In the genomic region with DNA sequence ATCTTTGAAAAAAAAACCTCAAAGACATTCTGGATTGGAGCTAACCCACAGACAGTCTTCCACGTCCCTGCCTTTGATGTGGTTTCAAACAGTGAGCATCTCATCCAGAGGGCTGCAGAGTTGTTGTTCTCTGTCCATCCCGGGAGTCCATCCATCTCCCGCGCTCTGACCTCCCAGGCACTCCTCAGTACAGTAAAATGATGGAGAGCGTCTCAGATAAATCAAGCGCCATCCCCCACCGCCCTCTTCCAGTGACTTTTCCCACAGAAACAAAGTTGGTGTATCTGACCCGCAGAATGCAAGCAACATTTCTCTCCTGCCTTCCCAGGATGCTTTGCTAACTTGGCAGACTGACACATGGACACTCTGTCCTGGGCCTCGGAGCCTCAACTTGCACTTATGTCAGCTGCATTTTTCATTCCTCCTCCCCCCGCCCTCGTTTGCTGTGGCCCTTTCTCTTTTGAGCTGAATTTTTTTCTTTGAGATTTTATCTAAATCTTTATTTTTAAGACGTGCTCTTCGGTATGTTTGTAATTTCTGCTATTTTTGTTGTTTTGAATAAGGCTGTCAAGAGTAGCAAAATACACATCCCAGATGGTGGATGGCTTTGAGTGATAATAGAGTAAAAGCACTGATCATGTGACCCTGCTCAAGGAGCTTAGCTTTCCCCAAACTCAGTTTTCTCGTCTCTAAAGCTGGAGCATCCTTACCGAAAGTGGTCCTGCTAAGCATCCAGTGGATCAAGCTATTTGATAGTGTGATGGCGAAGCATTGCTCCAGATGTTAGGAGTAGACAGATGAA, we compare ENCODE assay signal across 18 mouse cellular contexts. TPM values are rescaled to one million over a fixed set of nuclear protein-coding genes. Genes with fewer than 3 reads are reported as not detected.
DNase-seq lines count a peak whose midpoint lies in the region; ATAC-seq and TF ChIP-seq lines count a peak whose summit lies in the region.
"Had no signal": no experiment of that assay in that cellular context is flagged by ENCODE, and none has a peak within 500 bp of the region (broad histone marks: within the 10 kb centered on the region; RNA-seq: fewer than 3 reads in every experiment).

No protein-coding gene starts in this region.

- no peaks in the 10 kb centered on the region for H3K36me3 ChIP-seq in heart, embryonic 11.5 days (ENCODE audit: control insufficient read depth, insufficient read depth, low read length)
- H3K36me3 ChIP-seq in small intestine, adult 2 months (ENCODE audit: control insufficient read depth, insufficient read depth, low read length), result no peaks in the 10 kb centered on the region
- H3K36me3 ChIP-seq: G1E; heart, embryonic 13.5 days; hindbrain, embryonic 13.5 days; liver, embryonic 13.5 days had no signal

- 59% methylated on average over 16 of the region's 16 CpGs for WGBS in heart, embryonic 11.5 days (ENCODE audit: insufficient replicate concordance)
- 72% methylated on average over 16 of the region's 16 CpGs for WGBS in small intestine, adult 2 months

- H3K27ac ChIP-seq in heart, embryonic 11.5 days (ENCODE audit: low read depth, low read length), result no peak overlapping the region
- peak overlapping the region; percentile 53; the same call in 1 of the 2 replicates for H3K27ac ChIP-seq in small intestine, adult 2 months (ENCODE audit: insufficient read depth, low read depth, low read length)
- H3K27ac ChIP-seq: gastrocnemius, adult 2 months; heart, embryonic 13.5 days; hindbrain, embryonic 13.5 days; liver, embryonic 13.5 days had no signal

- DNase-seq in heart, adult 11 months, result peak; percentile 90
- DNase-seq in left cerebral cortex, postnatal 4 days, result peak; percentile 13
- no peak for DNase-seq in left cerebral cortex, postnatal 25 days (ENCODE audit: low spot score in 2 of 2)
- DNase-seq in kidney, postnatal 4 days, result peak; percentile 22 to 48
- no peak for DNase-seq in cerebellum, adult 9-10 months
- DNase-seq in right cerebral cortex, postnatal 10 days (ENCODE audit: low spot score in 2 of 2), result no peak
- DNase-seq: cerebellum, adult 18-20 months; gastrocnemius, adult 2 months; liver, embryonic 13.5 days; midbrain, embryonic 14.5 days; right cerebral cortex, postnatal 25 days; thymus, postnatal 25 days had no signal

- no peak for TF ChIP-seq CTCF in small intestine, adult 2 months (IDR thresholded peaks at IDR 0.05; ENCODE audit: extremely low read depth, insufficient read length, insufficient replicate concordance, low read depth, low read length)

- H3K4me3 ChIP-seq in heart, embryonic 11.5 days (ENCODE audit: low read depth, low read length), result no peak overlapping the region
- no peak overlapping the region for H3K4me3 ChIP-seq in small intestine, adult 2 months (ENCODE audit: low read depth, low read length)
- H3K4me3 ChIP-seq: gastrocnemius, adult 2 months; heart, embryonic 13.5 days; hindbrain, embryonic 13.5 days; liver, embryonic 13.5 days had no signal

- ATAC-seq in heart, embryonic 11.5 days (replicated peaks; ENCODE audit: insufficient number of reproducible peaks, low FRiP score, low TSS enrichment), result no peak

- TF ChIP-seq POLR2A in small intestine, adult 2 months (IDR thresholded peaks at IDR 0.05; ENCODE audit: low read depth, low read length), result no peak

- intact Hi-C loops in left cerebral cortex, postnatal 4 days (cut with DNase I), result no loop called here
- intact Hi-C loops in left cerebral cortex, postnatal 25 days (cut with DNase I), result no loop called here

- H3K27me3 ChIP-seq in heart, embryonic 11.5 days (ENCODE audit: control insufficient read depth, insufficient read depth, low read length), result no peaks in the 10 kb centered on the region
- no peaks in the 10 kb centered on the region for H3K27me3 ChIP-seq in small intestine, adult 2 months (ENCODE audit: control insufficient read depth, insufficient read depth, low read length)
- H3K27me3 ChIP-seq: heart, embryonic 13.5 days; hindbrain, embryonic 13.5 days; liver, embryonic 13.5 days had no signal

- H3K4me2 ChIP-seq in heart, embryonic 11.5 days, result no peak overlapping the region
- H3K4me2 ChIP-seq: heart, embryonic 13.5 days; hindbrain, embryonic 13.5 days; liver, embryonic 13.5 days had no signal

- H3K9ac ChIP-seq in heart, embryonic 11.5 days (ENCODE audit: low read depth, low read length), result no peak overlapping the region
- H3K9ac ChIP-seq: heart, embryonic 13.5 days; hindbrain, embryonic 13.5 days; liver, embryonic 13.5 days had no signal

- no peaks in the 10 kb centered on the region for H3K4me1 ChIP-seq in heart, embryonic 11.5 days (ENCODE audit: control insufficient read depth, insufficient read depth, low read length)
- no peaks in the 10 kb centered on the region for H3K4me1 ChIP-seq in small intestine, adult 2 months (ENCODE audit: control insufficient read depth, insufficient read depth, insufficient read length, low read length)
- H3K4me1 ChIP-seq: hindbrain, embryonic 13.5 days; liver, embryonic 13.5 days had no signal

- H3K9me3 ChIP-seq in heart, embryonic 11.5 days (replicated peaks; ENCODE audit: control insufficient read depth, low read length), result no peaks in the 10 kb centered on the region
- H3K9me3 ChIP-seq: heart, embryonic 13.5 days; hindbrain, embryonic 13.5 days; liver, embryonic 13.5 days had no signal

RNA-seq across cellular contexts. Expression of a gene that starts 9.2 kb away (rescaled TPM):
- polyA plus RNA-seq in heart, embryonic 11.5 days (2014; fragmentation: Nextera tagmentation; extraction: Ambion mirVana), result 13.4 and 14.9 TPM in 2 replicates
- 1 to 10 TPM; 3.2 to 4.9 TPM for total RNA-seq in left cerebral cortex, postnatal 4 days (2021)
- 1 to 10 TPM; 4.4 to 4.9 TPM for total RNA-seq in left cerebral cortex, postnatal 25 days (2021)
- 71.5 and 111 TPM in 2 replicates for polyA plus RNA-seq in small intestine, adult 2 months (2012; rRNA removed)
- polyA plus RNA-seq: G1E had no signal

RNA-seq across cellular contexts. Expression of a gene that starts 17.3 kb away (rescaled TPM):
- 1.1 and 1.8 TPM in 2 replicates for polyA plus RNA-seq in heart, embryonic 11.5 days (2014; fragmentation: Nextera tagmentation; extraction: Ambion mirVana)
- under 1 TPM; 0.52 to 0.64 TPM for total RNA-seq in left cerebral cortex, postnatal 4 days (2021)
- under 1 TPM; 0.18 to 0.76 TPM for total RNA-seq in left cerebral cortex, postnatal 25 days (2021)
- 0.03 and 0.04 TPM in 2 replicates for polyA plus RNA-seq in small intestine, adult 2 months (2012; rRNA removed)
- polyA plus RNA-seq: C2C12, G1E had no signal

Comparison
In these comparisons a context has a peak if more than half of its experiments do, and no peak if none do; other contexts are left out.
1. DNase-seq: peak in heart, adult 11 months (single experiment), left cerebral cortex, postnatal 4 days (single experiment) and kidney, postnatal 4 days (2 of 2); none in left cerebral cortex, postnatal 25 days (0 of 2), cerebellum, adult 9-10 months (single experiment) and right cerebral cortex, postnatal 10 days (0 of 2).